Mouse (Mus musculus) testis, adult 2 months (tissue): ENCODE measurements at regions not wholly inside any gene's neighbourhood (a gene's known extent, or its start where the extent isn't known, plus 50 kb on each side); places are given as distances from the start of the nearest gene placed in this dataset.

Source experiments
- CTCF ChIP-seq: fragments of 200-500 bp; IDR thresholded peaks from 2 replicates; pipeline ENCODE4 v1.5.1; 2012; ENCODE audit warnings: low read depth, mild to moderate bottlenecking, inconsistent platforms, low read length, moderate library complexity; ENCODE audit not compliant: control insufficient read depth, insufficient read depth, insufficient replicate concordance
- POLR2A ChIP-seq: fragments of 200-500 bp; IDR thresholded peaks from 2 replicates; pipeline ENCODE4 v1.6.1; 2012; ENCODE audit warnings: low read depth, mild to moderate bottlenecking, inconsistent platforms, low read length, moderate library complexity; ENCODE audit not compliant: control insufficient read depth

DNA sequence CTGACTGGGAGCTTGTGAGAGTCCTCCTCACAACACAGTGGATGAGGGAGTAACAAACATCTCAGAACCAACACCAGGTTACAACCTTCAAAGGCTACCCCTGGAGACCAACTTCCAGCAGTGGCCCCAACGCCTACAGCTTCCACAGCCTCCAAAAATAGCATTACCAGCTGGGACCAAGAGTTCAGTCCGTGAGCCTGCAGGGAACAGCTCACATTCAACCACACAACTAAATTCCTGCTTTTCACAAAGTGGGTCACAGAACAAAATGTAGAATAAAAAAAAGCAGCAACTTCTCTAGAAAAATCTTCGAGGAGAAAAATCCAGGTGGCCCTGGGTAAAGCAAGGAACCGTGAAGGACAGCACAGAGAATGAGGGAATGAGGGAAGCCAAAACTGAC is 485.0 kb upstream of the Atp11b start:
- no peak for TF ChIP-seq POLR2A
- no peak for TF ChIP-seq CTCF
